8 mouse cellular contexts compared by ENCODE assay signal in the genomic region with DNA sequence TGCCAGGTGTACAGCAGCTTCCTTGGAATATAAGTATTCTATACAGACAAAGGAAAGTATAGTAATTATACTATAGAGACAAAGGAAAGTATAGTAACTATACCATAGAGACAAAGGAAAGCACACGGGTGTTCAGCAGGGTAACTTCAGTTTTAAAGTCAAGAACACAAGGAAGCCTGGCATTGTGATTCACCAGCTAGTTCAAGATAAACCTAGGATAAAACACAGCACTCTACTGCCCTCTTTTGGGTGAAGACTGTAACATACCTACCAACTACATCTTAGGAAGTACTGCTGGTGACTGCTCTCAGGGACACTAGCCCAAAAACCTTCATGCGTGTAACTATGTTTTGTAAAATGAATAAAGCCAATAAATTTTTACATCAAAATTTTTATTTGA. TPM values are rescaled to one million over a fixed set of nuclear protein-coding genes. Genes with fewer than 3 reads are reported as not detected.
A peak's percentile ranks its signal among the peaks of the same experiment; 100 is the strongest.
DNase-seq lines count a peak whose midpoint lies in the region; ATAC-seq and TF ChIP-seq lines count a peak whose summit lies in the region.

No protein-coding gene starts in this region.

- no peak overlapping the region for H3K4me3 ChIP-seq in midbrain, embryonic 11.5 days (ENCODE audit: low read depth, low read length)
- H3K4me3 ChIP-seq in midbrain, embryonic 10.5 days, result no peak overlapping the region
- no peak overlapping the region for H3K4me3 ChIP-seq in layer of hippocampus, adult 2 months
- no peak overlapping the region for H3K4me3 ChIP-seq in midbrain, embryonic 15.5 days

- peaks cover 8% of the 10 kb centered on the region; the same call in 1 of the 2 replicates for H3K36me3 ChIP-seq in midbrain, embryonic 11.5 days (ENCODE audit: control insufficient read depth, insufficient read depth, low read length)
- H3K36me3 ChIP-seq in midbrain, embryonic 10.5 days, result peaks cover 42% of the 10 kb centered on the region
- H3K36me3 ChIP-seq in midbrain, embryonic 15.5 days (replicated peaks), result peaks cover 29% of the 10 kb centered on the region

- H3K9ac ChIP-seq in midbrain, embryonic 11.5 days (ENCODE audit: low read length), result no peak overlapping the region
- H3K9ac ChIP-seq in midbrain, embryonic 15.5 days, result no peak overlapping the region

- no peak overlapping the region for H3K27ac ChIP-seq in midbrain, embryonic 11.5 days (ENCODE audit: low read depth, low read length)
- no peak overlapping the region for H3K27ac ChIP-seq in midbrain, embryonic 10.5 days (replicated peaks)
- H3K27ac ChIP-seq in layer of hippocampus, adult 2 months, result no peak overlapping the region
- no peak overlapping the region for H3K27ac ChIP-seq in midbrain, embryonic 15.5 days

- H3K4me1 ChIP-seq in midbrain, embryonic 11.5 days (ENCODE audit: control insufficient read depth, insufficient read depth, low read length), result 0 out of 2 replicates have a peak, but pooled peaks cover 2% of the 10 kb centered on the region
- H3K4me1 ChIP-seq in midbrain, embryonic 10.5 days, result peaks cover 10% of the 10 kb centered on the region
- peaks cover 3% of the 10 kb centered on the region; the same call in 1 of the 2 replicates for H3K4me1 ChIP-seq in midbrain, embryonic 15.5 days

- 39% methylated on average over 2 of the region's 2 CpGs for WGBS in midbrain, embryonic 11.5 days
- WGBS in midbrain, embryonic 10.5 days, result 41% methylated on average over 2 of the region's 2 CpGs
- WGBS in midbrain, embryonic 15.5 days, result 22% methylated on average over 2 of the region's 2 CpGs

- intact Hi-C loops in heart, postnatal 10 days (cut with DNase I), result loop anchor here (1.0 to 5.0 kb wide), 2 partner anchors 196 to 419 kb away; no protein-coding TSS in a partner anchor

- no peak overlapping the region for H3K4me2 ChIP-seq in midbrain, embryonic 11.5 days
- no peak overlapping the region for H3K4me2 ChIP-seq in midbrain, embryonic 15.5 days

- peak; percentile 96 for DNase-seq in midbrain, embryonic 11.5 days (ENCODE audit: low spot score, missing footprints)
- no peak for DNase-seq in midbrain, embryonic 10.5 days (ENCODE audit: low spot score)
- peak; percentile 90 for DNase-seq in MN1 (ENCODE audit: low spot score)
- DNase-seq in cerebellum, postnatal 14 days, result peak; percentile 68 to 86
- peak; percentile 81 to 84 for DNase-seq in heart, postnatal 10 days
- peak; percentile 76 to 84 for DNase-seq in layer of hippocampus, adult 2 months (ENCODE audit: low spot score in 2 of 2)
- no peak for DNase-seq in urinary bladder, postnatal 14 days (ENCODE audit: low spot score)

- peak; percentile 94 for TF ChIP-seq CTCF in layer of hippocampus, adult 2 months (conservative IDR thresholded peaks at IDR 0.05)

- ATAC-seq in midbrain, embryonic 11.5 days (ENCODE audit: low FRiP score), result peak; percentile 48; the same call in 1 of the 2 replicates
- peak; percentile 72 for ATAC-seq in midbrain, embryonic 15.5 days (replicated peaks)

- H3K27me3 ChIP-seq in midbrain, embryonic 11.5 days (ENCODE audit: control insufficient read depth, insufficient read depth, low read length), result no peaks in the 10 kb centered on the region
- H3K27me3 ChIP-seq in midbrain, embryonic 10.5 days (ENCODE audit: low read depth, poor library complexity, severe bottlenecking), result no peaks in the 10 kb centered on the region
- H3K27me3 ChIP-seq in midbrain, embryonic 15.5 days (replicated peaks), result no peaks in the 10 kb centered on the region

- no peaks in the 10 kb centered on the region for H3K9me3 ChIP-seq in midbrain, embryonic 11.5 days (ENCODE audit: control insufficient read depth, low read length)
- no peaks in the 10 kb centered on the region for H3K9me3 ChIP-seq in midbrain, embryonic 10.5 days (replicated peaks)
- H3K9me3 ChIP-seq in midbrain, embryonic 15.5 days, result no peaks in the 10 kb centered on the region

RNA-seq across cellular contexts. Expression of gene Nhlrc3, which starts 14.9 kb away (rescaled TPM):
- 8.7 and 9.7 TPM in 2 replicates for polyA plus RNA-seq in midbrain, embryonic 11.5 days (2014; fragmentation: Nextera tagmentation; extraction: Ambion mirVana)
- 11.4 and 12.0 TPM in 2 replicates for polyA plus RNA-seq in midbrain, embryonic 10.5 days (2016; fragmentation: Nextera tagmentation; extraction: Ambion mirVana)
- 1 to 10 TPM; 7.6 to 7.9 TPM for total RNA-seq in heart, postnatal 10 days (2021)
- total RNA-seq in layer of hippocampus, adult 2 months (2021), result 10 to 100 TPM in 1 of 2 experiments, 1 to 10 TPM in 1; 9.8 to 11.7 TPM
- 9.3 and 11.6 TPM in 2 replicates for polyA plus RNA-seq in midbrain, embryonic 15.5 days (2015; fragmentation: Nextera tagmentation; extraction: Ambion mirVana)

RNA-seq across cellular contexts. Expression of gene Proser1, which starts 15.3 kb away (rescaled TPM):
- polyA plus RNA-seq in midbrain, embryonic 11.5 days (2014; fragmentation: Nextera tagmentation; extraction: Ambion mirVana), result 20.7 and 24.1 TPM in 2 replicates
- polyA plus RNA-seq in midbrain, embryonic 10.5 days (2016; fragmentation: Nextera tagmentation; extraction: Ambion mirVana), result 22.1 and 23.0 TPM in 2 replicates
- 10 to 100 TPM; 15.0 to 15.1 TPM for total RNA-seq in heart, postnatal 10 days (2021)
- total RNA-seq in layer of hippocampus, adult 2 months (2021), result 10 to 100 TPM; 24.8 to 29.6 TPM
- 22.9 and 23.2 TPM in 2 replicates for polyA plus RNA-seq in midbrain, embryonic 15.5 days (2015; fragmentation: Nextera tagmentation; extraction: Ambion mirVana)

RNA-seq across cellular contexts. Expression of gene Stoml3, which starts 40.2 kb away (rescaled TPM):
- polyA plus RNA-seq in midbrain, embryonic 11.5 days (2014; fragmentation: Nextera tagmentation; extraction: Ambion mirVana), result not detected in 2 replicates
- polyA plus RNA-seq in midbrain, embryonic 10.5 days (2016; fragmentation: Nextera tagmentation; extraction: Ambion mirVana), result not detected in 2 replicates
- not detected for total RNA-seq in heart, postnatal 10 days (2021)
- total RNA-seq in layer of hippocampus, adult 2 months (2021), result under 1 TPM; 0.33 to 0.37 TPM
- polyA plus RNA-seq in midbrain, embryonic 15.5 days (2015; fragmentation: Nextera tagmentation; extraction: Ambion mirVana), result not detected in 2 replicates

Comparison
In these comparisons a context has a peak if more than half of its experiments do, and no peak if none do; other contexts are left out.
1. DNase-seq: peak in midbrain, embryonic 11.5 days (single experiment), MN1 (single experiment), cerebellum, postnatal 14 days (2 of 2), heart, postnatal 10 days (2 of 2) and layer of hippocampus, adult 2 months (2 of 2); none in midbrain, embryonic 10.5 days (single experiment) and urinary bladder, postnatal 14 days (single experiment).